Mouse (Mus musculus) urinary bladder, adult 2 months (tissue): ENCODE measurements at regions not wholly inside any gene's neighbourhood (a gene's known extent, or its start where the extent isn't known, plus 50 kb on each side); places are given as distances from the start of the nearest gene placed in this dataset.
A peak's percentile ranks its signal among the peaks of the same experiment; 100 is the strongest.

Experiments used
- DNase-seq: peaks from one replicate; pipeline ENCODE4 v3.0.0; 2022; ENCODE audit warnings: low spot score

GRCm38 (mm10) chr2:9592531-9592930, 288.5 kb upstream of the 4930412O13Rik start:
- DNase-seq, result no peak

- no peak for DNase-seq
These were observed 287.1 kb upstream of the 4930412O13Rik start for GRCm38 (mm10) chr2:9593931-9594330.

- no peak for DNase-seq
These were observed 285.7 kb upstream of the 4930412O13Rik start for GRCm38 (mm10) chr2:9595236-9595850.

- DNase-seq, result no peak
These were observed 284.9 kb upstream of the 4930412O13Rik start for GRCm38 (mm10) chr2:9596135-9596534.

- no peak for DNase-seq
These were observed 276.1 kb upstream of the 4930412O13Rik start for GRCm38 (mm10) chr2:9604984-9605383.

GRCm38 (mm10) chr2:9607547-9607946, 273.5 kb upstream of the 4930412O13Rik start:
- no peak for DNase-seq

- no peak for DNase-seq
These were observed 266.6 kb upstream of the 4930412O13Rik start for GRCm38 (mm10) chr2:9614415-9614814.

- DNase-seq, result no peak
These were observed 264.8 kb upstream of the 4930412O13Rik start for GRCm38 (mm10) chr2:9616292-9616691.

GRCm38 (mm10) chr2:9620303-9621244, 260.5 kb upstream of the 4930412O13Rik start:
- peak; percentile 35 for DNase-seq

GRCm38 (mm10) chr2:9623702-9624101, 257.4 kb upstream of the 4930412O13Rik start:
- no peak for DNase-seq

GRCm38 (mm10) chr2:9628026-9628425, 253.0 kb upstream of the 4930412O13Rik start:
- DNase-seq, result no peak

- no peak for DNase-seq
These were observed 248.2 kb upstream of the 4930412O13Rik start for GRCm38 (mm10) chr2:9632719-9633446.

- DNase-seq, result no peak
These were observed 241.8 kb upstream of the 4930412O13Rik start for GRCm38 (mm10) chr2:9639262-9639661.

- no peak for DNase-seq
These were observed 239.4 kb upstream of the 4930412O13Rik start for GRCm38 (mm10) chr2:9641629-9642028.

GRCm38 (mm10) chr2:9642411-9642810, 238.6 kb upstream of the 4930412O13Rik start:
- DNase-seq, result no peak

GRCm38 (mm10) chr2:9646466-9646865, 234.6 kb upstream of the 4930412O13Rik start:
- DNase-seq, result no peak

- no peak for DNase-seq
These were observed 234.1 kb upstream of the 4930412O13Rik start for GRCm38 (mm10) chr2:9646963-9647362.

- DNase-seq, result no peak
These were observed 231.0 kb upstream of the 4930412O13Rik start for GRCm38 (mm10) chr2:9650082-9650481.

GRCm38 (mm10) chr2:9658880-9659279, 222.2 kb upstream of the 4930412O13Rik start:
- no peak for DNase-seq

- DNase-seq, result no peak
These were observed 211.4 kb upstream of the 4930412O13Rik start for GRCm38 (mm10) chr2:9669621-9670020.

- no peak for DNase-seq
These were observed 199.3 kb upstream of the 4930412O13Rik start for GRCm38 (mm10) chr2:9681691-9682152.

- no peak for DNase-seq
These were observed 197.3 kb upstream of the 4930412O13Rik start for GRCm38 (mm10) chr2:9683673-9684210.
